Mouse (Mus musculus) ES-Bruce4 (cell line): Measurements from ENCODE around the gene Prkcsh.

Experiments used
- CTCF ChIP-seq: IDR thresholded peaks from one replicate; pipeline ENCODE4 v1.8.1; 2011; ENCODE audit warnings: low read depth, low read length
- POLR2A ChIP-seq: IDR thresholded peaks from one replicate; pipeline ENCODE4 v1.8.1; 2011; ENCODE audit warnings: low read length; ENCODE audit not compliant: insufficient read depth

- TF ChIP-seq CTCF: no peak
- no peak for TF ChIP-seq POLR2A
Observed at GRCm38 (mm10) chr9:22051161-22051957, 48.8 kb downstream of the Prkcsh start.
